9 mouse cellular contexts compared by ENCODE assay signal in the genomic region with DNA sequence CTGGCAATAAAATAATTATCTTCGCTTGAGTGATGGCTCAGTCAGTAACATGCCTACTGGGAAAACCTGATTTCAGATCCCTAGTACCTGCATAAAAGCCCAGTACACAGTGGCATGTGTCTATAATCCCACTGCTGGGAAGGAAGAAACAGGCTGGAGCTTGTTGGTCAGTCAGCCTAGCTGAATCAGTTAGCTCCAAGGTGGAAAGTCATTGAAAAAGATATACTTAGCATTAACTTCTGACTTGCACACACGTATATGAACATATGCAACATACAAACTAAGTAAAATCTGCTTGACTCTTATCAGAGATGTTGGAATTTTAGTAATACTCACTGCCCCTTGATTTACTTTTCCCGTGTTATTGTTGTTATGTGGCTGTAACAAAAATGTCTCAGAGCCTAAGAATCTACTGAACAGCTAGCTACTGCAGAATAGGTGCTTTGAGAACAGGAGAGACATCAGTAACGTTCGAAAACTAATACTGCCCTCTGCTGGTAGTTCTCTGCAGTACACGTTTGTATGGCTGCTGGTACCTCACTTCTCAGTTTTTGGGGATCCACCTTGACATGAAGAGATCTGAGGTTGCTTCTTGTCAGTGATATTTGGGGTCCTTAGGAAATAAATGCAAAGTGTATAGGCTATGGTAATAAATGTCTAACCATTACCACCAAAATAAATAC. TPM values are rescaled to one million over a fixed set of nuclear protein-coding genes. Genes with fewer than 3 reads are reported as not detected.
DNase-seq lines count a peak whose midpoint lies in the region; ATAC-seq and TF ChIP-seq lines count a peak whose summit lies in the region.
"Had no signal": no experiment of that assay in that cellular context is flagged by ENCODE, and none has a peak within 500 bp of the region (broad histone marks: within the 10 kb centered on the region; RNA-seq: fewer than 3 reads in every experiment).

No protein-coding gene starts in this region.

- no peaks in the 10 kb centered on the region for H3K4me1 ChIP-seq in spleen, adult 2 months (ENCODE audit: control insufficient read depth, insufficient read depth, insufficient read length)
- H3K4me1 ChIP-seq in forebrain, embryonic 12.5 days: no peaks in the 10 kb centered on the region
- no peaks in the 10 kb centered on the region for H3K4me1 ChIP-seq in midbrain, embryonic 16.5 days (ENCODE audit: control insufficient read depth, insufficient read depth, low read length)
- H3K4me1 ChIP-seq: stomach, embryonic 15.5 days had no signal

- no peak overlapping the region for H3K4me2 ChIP-seq in forebrain, embryonic 12.5 days
- H3K4me2 ChIP-seq in midbrain, embryonic 16.5 days (ENCODE audit: low read length): no peak overlapping the region
- H3K4me2 ChIP-seq: stomach, embryonic 15.5 days had no signal

- no peak overlapping the region for H3K27ac ChIP-seq in spleen, adult 2 months (ENCODE audit: insufficient read depth, low read length)
- no peak overlapping the region for H3K27ac ChIP-seq in forebrain, embryonic 12.5 days
- no peak overlapping the region for H3K27ac ChIP-seq in midbrain, embryonic 16.5 days (ENCODE audit: low read length)
- H3K27ac ChIP-seq: stomach, embryonic 15.5 days had no signal

- peak; percentile 35; the same call in 1 of the 2 replicates for TF ChIP-seq CTCF in spleen, adult 2 months (IDR thresholded peaks at IDR 0.05; ENCODE audit: extremely low read depth, insufficient read depth, insufficient read length, insufficient replicate concordance)

- intact Hi-C loops in left cerebral cortex, postnatal 25 days (cut with DNase I): loop anchor here (1.0 to 5.0 kb wide), 4 partner anchors 87 to 469 kb away; no protein-coding TSS in a partner anchor

- H3K4me3 ChIP-seq in spleen, adult 2 months (ENCODE audit: extremely low read depth, insufficient read depth, insufficient read length): no peak overlapping the region
- H3K4me3 ChIP-seq in forebrain, embryonic 12.5 days (replicated peaks): no peak overlapping the region
- H3K4me3 ChIP-seq in midbrain, embryonic 16.5 days (ENCODE audit: low read depth, low read length): no peak overlapping the region
- H3K4me3 ChIP-seq: stomach, embryonic 15.5 days had no signal

- ATAC-seq in forebrain, embryonic 12.5 days (ENCODE audit: low FRiP score): 0 out of 2 replicates have a peak, but pooled peaks have one; percentile 42
- ATAC-seq in inflammation-experienced regulatory T-cells, adult 6 months: peak; percentile 86
- peak; percentile 85 for ATAC-seq in midbrain, embryonic 16.5 days

- no peak overlapping the region for H3K9ac ChIP-seq in forebrain, embryonic 12.5 days
- H3K9ac ChIP-seq in midbrain, embryonic 16.5 days (ENCODE audit: low read depth, low read length): no peak overlapping the region
- H3K9ac ChIP-seq: stomach, embryonic 15.5 days had no signal

- 30% methylated on average over 6 of the region's 6 CpGs for WGBS in spleen, adult 2 months
- 32% methylated on average over 6 of the region's 6 CpGs for WGBS in forebrain, embryonic 12.5 days
- 33% methylated on average over 6 of the region's 6 CpGs for WGBS in midbrain, embryonic 16.5 days

- no peaks in the 10 kb centered on the region for H3K27me3 ChIP-seq in spleen, adult 2 months (ENCODE audit: control insufficient read depth, insufficient read depth, low read length)
- no peaks in the 10 kb centered on the region; the same call in 1 of the 2 replicates for H3K27me3 ChIP-seq in forebrain, embryonic 12.5 days
- H3K27me3 ChIP-seq in midbrain, embryonic 16.5 days (ENCODE audit: control insufficient read depth, insufficient read depth, low read depth, low read length): no peaks in the 10 kb centered on the region
- H3K27me3 ChIP-seq: stomach, embryonic 15.5 days had no signal

- peak; percentile 51 to 52 for DNase-seq in spleen, adult 2 months (ENCODE audit: low read depth in 1 of 2, low spot score in 2 of 2)
- DNase-seq in spleen, adult 12 weeks (ENCODE audit: low spot score): no peak
- DNase-seq in c-Kit-positive CD71-positive TER-119-negative erythroid progenitor cells, embryonic 14.5 days (ENCODE audit: low read depth): peak; percentile 37
- DNase-seq in left cerebral cortex, postnatal 25 days (ENCODE audit: low spot score in 2 of 2): peak; percentile 85
- DNase-seq in testis, postnatal 10 days (ENCODE audit: low spot score): peak; percentile 75

- TF ChIP-seq POLR2A in spleen, adult 2 months (IDR thresholded peaks at IDR 0.05; ENCODE audit: low read depth, low read length): no peak

- H3K9me3 ChIP-seq in forebrain, embryonic 12.5 days: no peaks in the 10 kb centered on the region
- H3K9me3 ChIP-seq in midbrain, embryonic 16.5 days (replicated peaks; ENCODE audit: control insufficient read depth, low read length, poor library complexity, severe bottlenecking): no peaks in the 10 kb centered on the region
- H3K9me3 ChIP-seq: stomach, embryonic 15.5 days had no signal

- H3K36me3 ChIP-seq in spleen, adult 2 months (ENCODE audit: control insufficient read depth, insufficient read depth, low read length): no peaks in the 10 kb centered on the region
- H3K36me3 ChIP-seq in forebrain, embryonic 12.5 days (replicated peaks): no peaks in the 10 kb centered on the region
- H3K36me3 ChIP-seq in midbrain, embryonic 16.5 days (ENCODE audit: control insufficient read depth, insufficient read depth, low read length): no peaks in the 10 kb centered on the region
- H3K36me3 ChIP-seq: stomach, embryonic 15.5 days had no signal

RNA-seq across cellular contexts. Expression of gene Hmcn1, which starts 16.0 kb away (rescaled TPM):
- polyA plus RNA-seq in spleen, adult 2 months (2012; rRNA removed): 8.6 and 12.1 TPM in 2 replicates
- 4.9 and 8.1 TPM in 2 replicates for polyA plus RNA-seq in forebrain, embryonic 12.5 days (2016; fragmentation: Nextera tagmentation; extraction: Ambion mirVana)
- polyA plus RNA-seq in inflammation-experienced regulatory T-cells, adult 6 months (2017; shearing (Covaris generic)): under 1 TPM in 2 of 3 experiments, not detected in 1; 0.13 to 0.29 TPM
- total RNA-seq in left cerebral cortex, postnatal 25 days (2021): 1 to 10 TPM; 2.1 to 3.9 TPM
- 1.2 and 2.0 TPM in 2 replicates for polyA plus RNA-seq in midbrain, embryonic 16.5 days (2015; fragmentation: Nextera tagmentation; extraction: Ambion mirVana)
